Mouse (Mus musculus) lung, embryonic 15.5 days (tissue): ENCODE data around the gene 1700024P04Rik. TPM values are rescaled to one million over a fixed set of nuclear protein-coding genes. Genes with fewer than 3 reads are reported as not detected.
A peak's percentile ranks its signal among the peaks of the same experiment; 100 is the strongest.
"Not testable (repeated sequence)": the region's sequence is repeated elsewhere in the genome, so short reads cannot be mapped to it uniquely, and the experiment has no call there.

ENCODE experiments used
- ATAC-seq: fragments of 200-750 bp; cut with Nextera tagmentation; 2 replicates; pipeline ENCODE4 v1.8.0; 2017; ENCODE audit warnings: moderate number of reproducible peaks, borderline replicate concordance; ENCODE audit not compliant: low FRiP score, low TSS enrichment; ENCODE audit errors: extremely low read depth
- H3K27ac ChIP-seq: fragments of 300-500 bp; sonication (generic); 2 replicates; pipeline ENCODE4 v1.5.1; 2015; ENCODE audit warnings: moderate library complexity, mild to moderate bottlenecking, inconsistent platforms
- H3K27me3 ChIP-seq: fragments of 300-500 bp; sonication (generic); 2 replicates; pipeline ENCODE4 v1.6.1; 2015; ENCODE audit warnings: inconsistent platforms
- H3K36me3 ChIP-seq: fragments of 300-500 bp; sonication (generic); 2 replicates; pipeline ENCODE4 v1.6.1; 2015; ENCODE audit warnings: inconsistent platforms
- H3K4me1 ChIP-seq: fragments of 300-500 bp; sonication (generic); 2 replicates; pipeline ENCODE4 v1.6.1; 2015; ENCODE audit warnings: inconsistent platforms
- H3K4me2 ChIP-seq: fragments of 300-500 bp; sonication (generic); 2 replicates; pipeline ENCODE4 v1.6.1; 2015; ENCODE audit warnings: inconsistent platforms, mild to moderate bottlenecking, moderate library complexity
- H3K4me3 ChIP-seq: fragments of 300-500 bp; sonication (generic); 2 replicates; pipeline ENCODE4 v1.5.1; 2015; ENCODE audit warnings: mild to moderate bottlenecking, inconsistent platforms
- H3K9ac ChIP-seq: fragments of 300-500 bp; sonication (generic); 2 replicates; pipeline ENCODE4 v1.6.1; 2015; ENCODE audit warnings: inconsistent platforms
- H3K9me3 ChIP-seq: fragments of 300-500 bp; sonication (generic); 2 replicates; pipeline ENCODE4 v1.6.1; 2016; ENCODE audit warnings: inconsistent platforms
- WGBS: fragments of 180-500 bp; shearing (Covaris S2); methylation state at CpG from one replicate; pipeline ENCODE4 v1.1.7; 2015; 5-methylcytosine and 5-hydroxymethylcytosine counted together
- polyA plus RNA-seq: library from polyadenylated mRNA; unstranded; fragments of >200 nt; fragmentation: Nextera tagmentation; extraction: Ambion mirVana; gene quantifications from 2 replicates; pipeline ENCODE4 v1.2.1, GENCODE M21; 2015

The 1700024P04Rik gene
- polyA plus RNA-seq, 1 experiment from 2014 or later: not detected

DNA sequence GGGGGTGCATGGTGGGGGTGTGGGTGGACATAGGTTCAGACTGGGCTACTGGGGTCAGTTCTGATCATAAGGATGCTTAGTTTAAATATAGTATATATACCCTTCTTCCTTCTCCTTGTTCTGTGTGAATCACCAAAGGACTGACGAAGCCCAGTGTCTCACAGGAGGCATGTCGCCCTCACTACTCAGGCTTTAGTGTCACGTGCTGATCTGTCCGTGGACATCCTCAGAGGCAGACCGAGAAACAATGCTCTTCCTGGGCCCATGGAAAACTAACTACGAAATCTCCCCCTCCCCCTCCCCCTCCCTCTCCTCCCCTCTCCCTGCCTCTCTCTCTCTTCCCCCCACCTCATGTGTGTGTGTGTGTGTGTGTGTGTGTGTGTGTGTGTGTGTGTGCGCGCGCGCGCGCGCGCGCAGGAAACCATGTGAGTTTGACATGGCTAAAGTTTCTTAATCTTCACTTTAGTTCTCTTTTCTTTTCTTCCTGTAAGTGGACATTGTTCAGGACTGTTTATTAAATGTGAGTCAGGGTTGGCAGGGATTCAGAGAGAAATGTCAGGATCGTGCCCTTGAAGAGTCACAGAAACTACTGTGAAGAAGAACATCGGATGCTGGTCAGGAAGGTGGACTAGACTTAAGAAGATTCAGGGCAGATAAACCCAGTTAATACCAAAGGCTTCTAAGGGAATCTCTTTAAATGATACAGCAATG lies 22.2 kb upstream of the 1700024P04Rik start:
- no peak overlapping the region for H3K9ac ChIP-seq
- no peak overlapping the region; the same call in 1 of the 2 replicates for H3K4me2 ChIP-seq
- no peak overlapping the region for H3K4me3 ChIP-seq
- no peaks in the 10 kb centered on the region for H3K9me3 ChIP-seq
- H3K4me1 ChIP-seq: no peaks in the 10 kb centered on the region
- H3K27me3 ChIP-seq: no peaks in the 10 kb centered on the region
- peak; percentile 46; the same call in 1 of the 2 replicates for ATAC-seq
- 78% methylated on average over 17 of the region's 17 CpGs for WGBS
- no peak overlapping the region for H3K27ac ChIP-seq
- H3K36me3 ChIP-seq: no peaks in the 10 kb centered on the region

DNA sequence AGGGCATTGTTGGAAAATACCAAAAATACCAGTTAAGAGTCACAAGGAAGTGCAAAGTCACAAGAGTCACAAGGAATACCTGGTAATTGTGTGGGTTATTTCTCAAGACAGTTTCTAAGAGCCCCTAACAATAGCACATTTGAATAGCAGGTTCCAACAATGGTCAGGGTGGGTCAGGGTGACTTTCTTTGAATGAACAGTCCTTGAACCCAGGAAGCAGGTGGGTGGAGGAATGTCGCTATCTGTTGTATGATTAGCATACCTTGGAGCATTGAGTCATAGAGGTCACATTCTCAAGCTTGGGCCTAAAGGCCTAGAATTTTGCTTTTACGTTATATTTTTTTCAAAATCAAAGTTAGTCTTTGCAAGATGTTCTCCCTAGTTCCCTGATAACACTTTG lies 17.3 kb upstream of the 1700024P04Rik start:
- H3K4me1 ChIP-seq, H3K9ac ChIP-seq, H3K9me3 ChIP-seq, H3K36me3 ChIP-seq, ATAC-seq, H3K4me3 ChIP-seq, H3K4me2 ChIP-seq, H3K27me3 ChIP-seq, H3K27ac ChIP-seq: not testable (repeated sequence)
- 84% methylated on average over 2 of the region's 2 CpGs for WGBS

DNA sequence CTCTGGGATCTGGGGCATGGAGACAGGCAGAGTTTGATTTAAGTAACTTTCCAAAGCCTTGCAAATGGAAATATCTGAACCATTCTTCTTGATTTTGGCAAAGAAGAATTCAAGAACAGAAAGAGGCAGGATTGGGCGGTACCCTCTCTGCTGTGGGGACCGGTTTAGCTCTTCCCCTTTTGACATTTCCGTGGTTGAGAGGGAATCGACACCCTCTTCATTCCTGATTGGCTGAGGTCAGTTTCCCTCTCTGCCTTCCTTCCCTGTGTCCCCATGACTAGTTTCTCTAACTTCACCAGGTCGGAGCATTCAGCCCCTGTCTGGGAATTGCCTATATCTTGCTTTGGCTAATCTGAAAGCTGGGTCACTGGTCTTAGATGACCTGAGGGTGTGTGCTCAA lies 12.7 kb upstream of the 1700024P04Rik start:
- no peak overlapping the region for H3K27ac ChIP-seq
- H3K9ac ChIP-seq: no peak overlapping the region
- no peaks in the 10 kb centered on the region for H3K36me3 ChIP-seq
- H3K4me2 ChIP-seq: no peak overlapping the region
- 45% methylated on average over 5 of the region's 5 CpGs for WGBS
- ATAC-seq: no peak
- no peaks in the 10 kb centered on the region for H3K9me3 ChIP-seq
- no peak overlapping the region for H3K4me3 ChIP-seq
- H3K4me1 ChIP-seq: no peaks in the 10 kb centered on the region
- no peaks in the 10 kb centered on the region for H3K27me3 ChIP-seq

DNA sequence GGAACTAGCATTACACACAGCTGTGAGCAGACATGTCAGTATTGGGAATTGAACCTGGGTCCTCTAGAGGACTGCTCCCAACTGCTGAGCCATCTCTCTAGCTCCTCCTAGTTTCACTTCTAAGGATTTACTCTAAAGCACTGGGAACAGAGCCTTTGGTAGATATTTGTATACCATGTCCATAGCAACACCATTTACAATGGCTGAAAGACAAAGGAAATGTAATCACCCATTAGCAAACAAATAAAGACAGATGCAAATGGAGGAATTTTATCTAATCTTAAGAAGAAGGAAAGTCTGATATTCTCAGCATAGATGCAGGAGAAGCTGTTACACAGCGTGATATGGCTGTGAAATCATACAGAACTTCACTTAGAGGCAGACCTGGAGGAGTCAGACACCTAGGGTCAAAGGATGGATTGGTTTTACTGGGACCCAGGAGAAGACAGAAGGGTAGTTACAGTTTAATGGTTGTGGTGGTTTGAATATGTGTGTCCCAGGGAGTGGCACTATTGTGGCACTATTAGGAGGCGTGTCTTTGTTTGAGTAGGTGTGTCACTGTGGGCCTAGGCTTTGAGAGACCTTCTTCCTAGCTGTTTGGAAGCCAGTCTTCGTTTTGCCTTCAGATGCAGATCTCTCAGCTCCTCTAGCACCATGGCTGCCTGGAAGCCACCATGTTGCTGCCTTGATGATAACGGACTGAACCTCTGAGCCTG lies 7.1 kb downstream of the 1700024P04Rik start:
- no peaks in the 10 kb centered on the region for H3K9me3 ChIP-seq
- ATAC-seq: no peak
- no peaks in the 10 kb centered on the region for H3K36me3 ChIP-seq
- H3K27ac ChIP-seq: no peak overlapping the region
- no peak overlapping the region for H3K4me2 ChIP-seq
- no peaks in the 10 kb centered on the region for H3K27me3 ChIP-seq
- H3K4me1 ChIP-seq: no peaks in the 10 kb centered on the region
- no peak overlapping the region for H3K9ac ChIP-seq
- no peak overlapping the region for H3K4me3 ChIP-seq
- 83% methylated on average over 4 of the region's 4 CpGs for WGBS

DNA sequence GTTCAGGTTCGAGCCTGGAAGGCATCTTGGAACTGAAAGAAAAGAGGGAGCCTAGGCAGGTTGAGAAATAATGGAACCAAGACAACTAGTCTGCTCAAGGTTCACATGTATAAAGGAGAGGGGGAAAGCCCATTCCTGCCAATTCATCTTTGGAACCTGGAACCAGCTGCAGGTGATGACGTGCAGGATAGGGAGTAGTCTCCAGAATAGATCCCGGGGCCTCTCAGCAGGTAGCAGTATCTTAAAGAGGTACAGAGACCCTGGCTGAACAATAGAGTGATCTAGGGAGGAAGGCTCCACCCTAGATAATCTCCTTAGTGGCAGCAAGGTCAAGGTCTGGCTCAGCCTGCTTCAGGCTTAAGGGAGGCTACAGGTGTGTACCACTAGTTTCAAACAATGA lies 8.3 kb downstream of the 1700024P04Rik start:
- 67% methylated on average over 3 of the region's 3 CpGs for WGBS
- not testable (repeated sequence) for H3K9ac ChIP-seq, H3K27ac ChIP-seq, H3K4me3 ChIP-seq, H3K36me3 ChIP-seq, H3K9me3 ChIP-seq, ATAC-seq, H3K27me3 ChIP-seq, H3K4me2 ChIP-seq, H3K4me1 ChIP-seq

DNA sequence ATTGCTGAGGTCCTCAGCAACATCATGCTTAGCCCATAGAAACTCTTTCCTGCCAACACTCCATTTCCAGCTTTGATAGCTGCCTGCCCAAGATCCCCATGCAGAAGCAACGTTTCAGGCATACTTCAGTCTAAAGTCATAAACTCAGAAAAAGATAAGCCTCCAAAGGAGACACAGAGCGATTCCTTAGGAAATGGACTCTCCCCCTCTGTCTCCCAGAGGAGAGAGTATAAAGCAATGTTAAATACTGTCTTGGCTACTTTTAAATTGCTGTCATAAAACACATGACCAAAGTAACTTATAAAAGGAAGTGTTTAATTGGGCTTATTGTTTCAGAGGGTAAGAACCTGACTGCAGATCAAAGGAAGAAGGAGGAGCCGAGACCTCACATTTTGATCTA lies 12.3 kb downstream of the 1700024P04Rik start:
- 65% methylated on average over 3 of the region's 3 CpGs for WGBS

DNA sequence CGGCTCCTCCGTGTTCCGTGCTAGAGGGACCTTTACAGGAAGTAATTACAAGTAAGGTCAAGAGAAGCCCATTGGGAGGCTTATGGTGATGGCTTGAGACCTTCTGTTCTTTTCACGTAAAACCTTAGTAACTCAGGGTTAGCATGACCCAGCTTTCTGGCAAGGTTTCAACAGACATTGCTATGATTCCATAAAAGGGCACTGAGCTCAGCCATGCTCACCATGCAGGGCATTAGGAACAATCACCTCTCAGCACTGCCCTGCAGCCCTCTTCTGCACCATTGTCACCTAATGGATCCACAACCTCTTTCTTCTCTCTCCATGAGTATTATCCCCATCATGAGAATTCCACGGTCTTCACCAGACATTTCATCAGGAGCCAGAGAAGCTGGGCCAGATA lies 12.7 kb downstream of the 1700024P04Rik start:
- H3K4me3 ChIP-seq: no peak overlapping the region
- H3K9me3 ChIP-seq: no peaks in the 10 kb centered on the region
- H3K27ac ChIP-seq: no peak overlapping the region
- H3K4me2 ChIP-seq: no peak overlapping the region
- H3K36me3 ChIP-seq: no peaks in the 10 kb centered on the region
- no peak overlapping the region for H3K9ac ChIP-seq
- 0 out of 2 replicates have a peak, but pooled peaks have one; percentile 46 for ATAC-seq
- WGBS: 41% methylated on average over 5 of the region's 5 CpGs
- H3K27me3 ChIP-seq: no peaks in the 10 kb centered on the region
- H3K4me1 ChIP-seq: no peaks in the 10 kb centered on the region

More for the DNA sequence above, 12.3 kb downstream of the 1700024P04Rik start:
- H3K4me1 ChIP-seq: no peaks in the 10 kb centered on the region
- no peak overlapping the region for H3K27ac ChIP-seq
- no peak overlapping the region for H3K4me3 ChIP-seq
- no peak for ATAC-seq
- no peaks in the 10 kb centered on the region for H3K27me3 ChIP-seq
- H3K9ac ChIP-seq: no peak overlapping the region
- H3K4me2 ChIP-seq: no peak overlapping the region
- no peaks in the 10 kb centered on the region for H3K9me3 ChIP-seq
- H3K36me3 ChIP-seq: no peaks in the 10 kb centered on the region

DNA sequence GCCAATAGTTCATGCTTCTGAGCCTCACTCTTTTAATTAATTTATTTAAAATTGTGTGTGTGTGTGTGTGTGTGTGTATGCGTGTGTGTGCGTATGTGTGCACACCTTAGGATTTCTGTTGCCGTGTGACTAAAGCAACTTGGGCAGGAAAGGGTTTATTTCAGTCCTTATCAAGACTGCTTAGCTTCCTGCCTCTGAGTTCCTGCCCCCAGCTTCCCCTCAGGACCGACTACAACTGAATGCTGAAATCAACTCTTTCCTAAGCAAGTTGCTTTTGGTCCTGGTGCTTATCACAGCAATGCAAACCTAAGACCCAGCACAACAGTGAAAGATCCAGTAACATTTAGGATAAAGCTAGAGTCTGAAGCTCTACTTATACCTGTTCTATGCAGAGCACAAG lies 15.8 kb downstream of the 1700024P04Rik start:
- Histone ChIP-seq H3K4me2 (no peak overlapping the region), H3K27me3 (no peaks in the 10 kb centered on the region), H3K36me3 (no peaks in the 10 kb centered on the region), H3K27ac (no peak overlapping the region), H3K9ac (no peak overlapping the region), H3K9me3 (no peaks in the 10 kb centered on the region), H3K4me3 (no peak overlapping the region), H3K4me1 (no peaks in the 10 kb centered on the region)
- 57% methylated on average over 4 of the region's 4 CpGs for WGBS
- no peak for ATAC-seq

DNA sequence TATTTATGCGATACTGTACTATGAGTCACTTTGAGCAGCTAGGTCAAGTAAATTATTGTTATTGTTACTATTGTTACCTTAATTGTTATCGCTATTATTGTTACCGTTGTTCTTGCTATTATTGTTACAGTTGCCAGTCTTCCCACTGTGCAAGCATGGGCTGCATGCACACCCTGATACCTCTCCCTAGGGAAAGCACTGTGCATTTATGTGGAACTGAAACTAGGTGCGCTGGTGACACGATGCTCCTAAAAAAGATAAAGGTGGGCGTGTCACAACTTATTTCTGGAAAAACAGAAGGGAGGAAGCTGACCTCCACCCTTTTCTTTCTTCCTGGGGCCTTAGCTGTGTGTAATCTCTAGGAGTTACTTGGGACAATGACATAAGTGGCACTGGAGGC lies 16.4 kb downstream of the 1700024P04Rik start:
- Histone ChIP-seq H3K36me3 (no peaks in the 10 kb centered on the region), H3K4me2 (no peak overlapping the region), H3K9me3 (no peaks in the 10 kb centered on the region), H3K4me3 (no peak overlapping the region), H3K27ac (no peak overlapping the region), H3K9ac (no peak overlapping the region), H3K4me1 (no peaks in the 10 kb centered on the region), H3K27me3 (no peaks in the 10 kb centered on the region)
- 76% methylated on average over 6 of the region's 6 CpGs for WGBS
- no peak for ATAC-seq

DNA sequence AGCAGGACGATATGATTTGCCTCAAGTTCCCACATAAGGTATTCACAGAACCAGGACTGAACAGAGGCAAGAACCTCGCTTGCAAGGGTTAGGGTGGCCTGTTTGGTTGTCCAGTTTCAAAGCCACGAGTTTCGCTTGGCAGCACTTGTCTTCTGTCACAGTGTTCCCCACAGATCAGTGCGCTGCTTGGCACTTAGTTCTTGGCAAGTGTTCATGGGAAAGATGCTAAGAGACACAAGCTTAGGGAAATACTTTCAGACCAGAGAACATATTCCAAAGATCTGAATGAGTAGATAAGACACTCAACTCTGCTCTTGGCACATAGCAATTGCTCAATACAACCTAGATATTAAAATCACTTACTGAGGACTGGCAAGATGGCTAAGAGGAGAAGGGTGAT lies 17.8 kb downstream of the 1700024P04Rik start:
- H3K9me3 ChIP-seq: no peaks in the 10 kb centered on the region
- WGBS: 82% methylated on average over 5 of the region's 5 CpGs
- H3K4me2 ChIP-seq: no peak overlapping the region
- H3K4me1 ChIP-seq: no peaks in the 10 kb centered on the region
- H3K27me3 ChIP-seq: no peaks in the 10 kb centered on the region
- no peak for ATAC-seq
- H3K9ac ChIP-seq: no peak overlapping the region
- no peaks in the 10 kb centered on the region for H3K36me3 ChIP-seq
- H3K27ac ChIP-seq: no peak overlapping the region
- H3K4me3 ChIP-seq: no peak overlapping the region

DNA sequence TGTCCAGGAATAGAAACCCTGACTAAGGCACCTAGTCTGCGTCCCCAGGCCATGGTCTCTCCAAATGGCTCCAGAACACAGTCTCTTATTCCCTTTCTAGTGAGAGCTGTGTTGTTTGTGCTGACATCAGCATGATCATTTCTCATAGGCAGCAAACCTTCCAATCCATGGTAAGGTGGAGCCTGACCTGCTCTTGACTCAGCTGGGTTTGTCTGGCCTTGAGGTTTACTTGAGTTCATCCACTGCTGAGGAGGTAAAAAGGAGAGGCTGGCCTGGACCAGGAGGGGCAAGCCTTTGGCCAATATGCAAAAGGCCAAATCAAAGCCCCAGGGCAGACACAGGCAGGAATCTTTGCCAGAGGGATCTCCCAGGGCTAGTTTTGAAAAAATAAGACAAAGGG lies 20.8 kb downstream of the 1700024P04Rik start:
- no peaks in the 10 kb centered on the region for H3K36me3 ChIP-seq
- H3K4me2 ChIP-seq: no peak overlapping the region
- WGBS: 83% methylated on average over 1 of the region's 1 CpGs
- no peak overlapping the region for H3K27ac ChIP-seq
- no peak overlapping the region for H3K4me3 ChIP-seq
- no peak overlapping the region for H3K9ac ChIP-seq
- no peaks in the 10 kb centered on the region for H3K4me1 ChIP-seq
- H3K27me3 ChIP-seq: no peaks in the 10 kb centered on the region
- H3K9me3 ChIP-seq: no peaks in the 10 kb centered on the region
- no peak for ATAC-seq

DNA sequence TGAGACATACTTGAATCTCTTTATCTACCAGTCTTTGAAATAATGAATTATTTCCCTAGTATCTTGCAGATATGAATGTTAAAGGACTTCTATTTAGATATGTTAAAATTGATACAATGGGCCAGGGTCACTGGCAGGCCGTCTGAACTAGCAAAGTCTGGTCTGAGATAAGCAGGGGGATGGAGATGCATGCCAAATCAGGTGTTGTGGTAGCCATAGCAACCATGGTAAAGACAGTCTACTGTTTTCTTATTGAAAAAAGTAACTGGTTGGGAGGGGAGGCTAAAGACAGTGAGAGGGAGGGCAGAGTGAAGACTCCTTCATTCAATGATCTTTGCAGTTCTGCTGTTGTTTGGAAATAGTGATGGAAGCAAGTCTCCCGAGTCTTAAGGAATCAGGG lies 26.2 kb downstream of the 1700024P04Rik start:
- no peaks in the 10 kb centered on the region for H3K36me3 ChIP-seq
- no peak overlapping the region for H3K4me2 ChIP-seq
- no peak for ATAC-seq
- no peak overlapping the region for H3K27ac ChIP-seq
- WGBS: 39% methylated on average over 2 of the region's 2 CpGs
- no peaks in the 10 kb centered on the region for H3K9me3 ChIP-seq
- H3K4me1 ChIP-seq: peaks cover 3% of the 10 kb centered on the region; the same call in 1 of the 2 replicates
- H3K4me3 ChIP-seq: no peak overlapping the region
- H3K9ac ChIP-seq: no peak overlapping the region
- H3K27me3 ChIP-seq: no peaks in the 10 kb centered on the region
